ENCODE assay signal across 22 mouse cellular contexts in genomic region chr5:38845529-38845928, GRCm38 (mm10). TPM values are rescaled to one million over a fixed set of nuclear protein-coding genes. Genes with fewer than 3 reads are reported as not detected.
DNase-seq lines count a peak whose midpoint lies in the region; ATAC-seq and TF ChIP-seq lines count a peak whose summit lies in the region.
"Had no signal": no experiment of that assay in that cellular context is flagged by ENCODE, and none has a peak within 500 bp of the region (broad histone marks: within the 10 kb centered on the region; RNA-seq: fewer than 3 reads in every experiment).

No protein-coding gene starts in this region.

- no peak overlapping the region for H3K27ac ChIP-seq in intestine, embryonic 14.5 days (ENCODE audit: low read depth)
- 0 out of 2 replicates have a peak overlapping the region, but pooled peaks have one; percentile 15 for H3K27ac ChIP-seq in intestine, postnatal 0 days (ENCODE audit: low read depth, low read length)
- H3K27ac ChIP-seq in stomach, postnatal 0 days (replicated peaks) = no peak overlapping the region
- no peak overlapping the region for H3K27ac ChIP-seq in hindbrain, embryonic 12.5 days
- H3K27ac ChIP-seq: embryonic facial prominence, embryonic 12.5 days; forebrain, embryonic 12.5 days; heart, adult 2 months; heart, embryonic 15.5 days; hindbrain, embryonic 15.5 days had no signal

- no peaks in the 10 kb centered on the region for H3K9me3 ChIP-seq in intestine, embryonic 14.5 days (ENCODE audit: control insufficient read depth, low read length)
- no peaks in the 10 kb centered on the region for H3K9me3 ChIP-seq in intestine, postnatal 0 days (ENCODE audit: control insufficient read depth)
- H3K9me3 ChIP-seq in stomach, postnatal 0 days (ENCODE audit: control insufficient read depth, low read length) = no peaks in the 10 kb centered on the region
- no peaks in the 10 kb centered on the region for H3K9me3 ChIP-seq in hindbrain, embryonic 12.5 days (replicated peaks)
- H3K9me3 ChIP-seq: embryonic facial prominence, embryonic 12.5 days; forebrain, embryonic 12.5 days; heart, embryonic 15.5 days; hindbrain, embryonic 15.5 days had no signal

- H3K4me3 ChIP-seq in intestine, embryonic 14.5 days (ENCODE audit: low read depth, low read length) = no peak overlapping the region
- no peak overlapping the region for H3K4me3 ChIP-seq in intestine, postnatal 0 days (ENCODE audit: low read depth, low read length)
- no peak overlapping the region for H3K4me3 ChIP-seq in stomach, postnatal 0 days (ENCODE audit: low read depth, low read length)
- no peak overlapping the region for H3K4me3 ChIP-seq in hindbrain, embryonic 12.5 days
- H3K4me3 ChIP-seq: embryonic facial prominence, embryonic 12.5 days; forebrain, embryonic 12.5 days; heart, adult 2 months; heart, embryonic 15.5 days; hindbrain, embryonic 15.5 days had no signal

- H3K27me3 ChIP-seq in intestine, embryonic 14.5 days (replicated peaks; ENCODE audit: control insufficient read depth, insufficient read depth, low read length) = no peaks in the 10 kb centered on the region
- H3K27me3 ChIP-seq in intestine, postnatal 0 days (replicated peaks; ENCODE audit: control insufficient read depth, insufficient read depth, low read length) = no peaks in the 10 kb centered on the region
- no peaks in the 10 kb centered on the region for H3K27me3 ChIP-seq in stomach, postnatal 0 days (ENCODE audit: control insufficient read depth, insufficient read depth, low read length)
- H3K27me3 ChIP-seq in hindbrain, embryonic 12.5 days = no peaks in the 10 kb centered on the region
- H3K27me3 ChIP-seq: embryonic facial prominence, embryonic 12.5 days; forebrain, embryonic 12.5 days; heart, embryonic 15.5 days; hindbrain, embryonic 15.5 days had no signal

- no peaks in the 10 kb centered on the region for H3K36me3 ChIP-seq in intestine, embryonic 14.5 days (ENCODE audit: control insufficient read depth, insufficient read depth, low read length)
- H3K36me3 ChIP-seq in intestine, postnatal 0 days (ENCODE audit: control insufficient read depth, insufficient read depth) = no peaks in the 10 kb centered on the region
- no peaks in the 10 kb centered on the region for H3K36me3 ChIP-seq in stomach, postnatal 0 days (ENCODE audit: control insufficient read depth, insufficient read depth, low read length)
- no peaks in the 10 kb centered on the region for H3K36me3 ChIP-seq in hindbrain, embryonic 12.5 days
- H3K36me3 ChIP-seq: embryonic facial prominence, embryonic 12.5 days; forebrain, embryonic 12.5 days; heart, embryonic 15.5 days; hindbrain, embryonic 15.5 days had no signal

- WGBS in intestine, embryonic 14.5 days = 35% methylated on average over 3 of the region's 3 CpGs
- 28% methylated on average over 3 of the region's 3 CpGs for WGBS in intestine, postnatal 0 days
- WGBS in stomach, postnatal 0 days = 30% methylated on average over 3 of the region's 3 CpGs
- 51% methylated on average over 3 of the region's 3 CpGs for WGBS in hindbrain, embryonic 12.5 days

- H3K4me2 ChIP-seq in intestine, embryonic 14.5 days (ENCODE audit: low read length) = no peak overlapping the region
- no peak overlapping the region for H3K4me2 ChIP-seq in intestine, postnatal 0 days (replicated peaks; ENCODE audit: low read depth)
- no peak overlapping the region for H3K4me2 ChIP-seq in stomach, postnatal 0 days (replicated peaks; ENCODE audit: low read depth)
- no peak overlapping the region for H3K4me2 ChIP-seq in hindbrain, embryonic 12.5 days (replicated peaks)
- H3K4me2 ChIP-seq: embryonic facial prominence, embryonic 12.5 days; forebrain, embryonic 12.5 days; heart, embryonic 11.5 days; heart, embryonic 15.5 days; hindbrain, embryonic 15.5 days had no signal

- peaks cover 2% of the 10 kb centered on the region; the same call in 1 of the 2 replicates for H3K4me1 ChIP-seq in intestine, embryonic 14.5 days (replicated peaks; ENCODE audit: control insufficient read depth, insufficient read depth, low read length)
- H3K4me1 ChIP-seq in intestine, postnatal 0 days (replicated peaks; ENCODE audit: control insufficient read depth, insufficient read depth, low read length) = no peaks in the 10 kb centered on the region
- no peaks in the 10 kb centered on the region for H3K4me1 ChIP-seq in stomach, postnatal 0 days (replicated peaks; ENCODE audit: control insufficient read depth, insufficient read depth)
- H3K4me1 ChIP-seq in hindbrain, embryonic 12.5 days = no peaks in the 10 kb centered on the region
- H3K4me1 ChIP-seq: embryonic facial prominence, embryonic 12.5 days; forebrain, embryonic 12.5 days; heart, embryonic 15.5 days; hindbrain, embryonic 15.5 days had no signal

- peak; percentile 94 for ATAC-seq in intestine, embryonic 14.5 days (replicated peaks; ENCODE audit: low FRiP score, low TSS enrichment, low read depth)
- peak; percentile 79 for ATAC-seq in intestine, postnatal 0 days
- peak; percentile 53; the same call in 1 of the 2 replicates for ATAC-seq in stomach, postnatal 0 days (ENCODE audit: low FRiP score, low TSS enrichment)
- ATAC-seq in hindbrain, embryonic 12.5 days (ENCODE audit: low FRiP score) = no peak
- no peak for ATAC-seq in inflammation-experienced regulatory T-cells, adult 6 months
- ATAC-seq: forebrain, postnatal 0 days had no signal

- no peak overlapping the region for H3K9ac ChIP-seq in intestine, embryonic 14.5 days (ENCODE audit: low read length)
- H3K9ac ChIP-seq in intestine, postnatal 0 days (ENCODE audit: low read depth, low read length) = no peak overlapping the region
- H3K9ac ChIP-seq in stomach, postnatal 0 days (ENCODE audit: low read length) = no peak overlapping the region
- no peak overlapping the region for H3K9ac ChIP-seq in hindbrain, embryonic 12.5 days
- H3K9ac ChIP-seq: embryonic facial prominence, embryonic 12.5 days; forebrain, embryonic 12.5 days; forebrain, postnatal 0 days; heart, embryonic 15.5 days; hindbrain, embryonic 15.5 days had no signal

- peak; percentile 25 for DNase-seq in embryo, embryonic 10.5 days (ENCODE audit: low spot score)
- DNase-seq in embryo, embryonic 11 days = no peak
- DNase-seq in intestine, embryonic 14.5 days (ENCODE audit: low spot score) = no peak
- DNase-seq in stomach, postnatal 0 days (ENCODE audit: low spot score) = no peak
- DNase-seq: adrenal gland, postnatal 10 days; cerebellum, adult 11-12 months; cerebellum, adult 9-10 months; cerebellum, postnatal 25 days; forebrain, postnatal 0 days; gastrocnemius, postnatal 14 days; heart, adult 2 months; heart, postnatal 14 days had no signal

- no peak for TF ChIP-seq CTCF in intestine, postnatal 0 days (IDR thresholded peaks at IDR 0.05; ENCODE audit: low read depth)
- no peak for TF ChIP-seq CTCF in stomach, postnatal 0 days (IDR thresholded peaks at IDR 0.05; ENCODE audit: low read depth)

- no peak for TF ChIP-seq EP300 in stomach, postnatal 0 days (optimal IDR thresholded peaks at IDR 0.05)

RNA-seq across cellular contexts. Expression of gene Clnk, which starts 31.1 kb away (rescaled TPM):
- 0.31 and 0.71 TPM in 2 replicates for polyA plus RNA-seq in intestine, embryonic 14.5 days (2014; fragmentation: Nextera tagmentation; extraction: Ambion mirVana)
- polyA plus RNA-seq in intestine, postnatal 0 days (2015; fragmentation: Nextera tagmentation; extraction: Ambion mirVana) = 0.13 and 0.39 TPM in 2 replicates
- 0.07 TPM in 1 of 2 replicates, not detected in the other for polyA plus RNA-seq in stomach, postnatal 0 days (2015; fragmentation: Nextera tagmentation; extraction: Ambion mirVana)
- 0.13 and 0.32 TPM in 2 replicates for polyA plus RNA-seq in hindbrain, embryonic 12.5 days (2016; fragmentation: Nextera tagmentation; extraction: Ambion mirVana)
- not detected for polyA plus RNA-seq in inflammation-experienced regulatory T-cells, adult 6 months (2017; shearing (Covaris generic))
- polyA plus RNA-seq: C2C12; forebrain, embryonic 12.5 days; gonadal fat pad, adult 2 months; heart, embryonic 11.5 days; heart, embryonic 15.5 days had no signal

Comparison
In these comparisons a context has a peak if more than half of its experiments do, and no peak if none do; other contexts are left out.
1. ATAC-seq: peak in intestine, embryonic 14.5 days (single experiment), intestine, postnatal 0 days (single experiment) and stomach, postnatal 0 days (single experiment); none in hindbrain, embryonic 12.5 days (single experiment) and inflammation-experienced regulatory T-cells, adult 6 months (single experiment).